Mouse (Mus musculus) bone marrow macrophage, adult 2 months (primary cell): Measurements from ENCODE around the gene Zfp704. TPM values are rescaled to one million over a fixed set of nuclear protein-coding genes. Genes with fewer than 3 reads are reported as not detected.

Experiments used
- H3K27ac ChIP-seq: 2 replicates; pipeline ENCODE4 v1.5.1; 2012; ENCODE audit warnings: low read depth, low read length; ENCODE audit not compliant: insufficient read depth
- H3K4me1 ChIP-seq: 2 replicates; pipeline ENCODE4 v1.6.1; 2012; ENCODE audit warnings: low read length; ENCODE audit not compliant: control insufficient read depth, insufficient read depth
- H3K4me3 ChIP-seq: 2 replicates; pipeline ENCODE4 v1.5.1; 2012; ENCODE audit warnings: mild to moderate bottlenecking, low read length, moderate library complexity; ENCODE audit not compliant: insufficient read depth
- CTCF ChIP-seq: IDR thresholded peaks from 2 replicates; pipeline ENCODE4 v1.5.1; 2012; ENCODE audit warnings: low read depth, mild to moderate bottlenecking, low read length, moderate library complexity
- POLR2A ChIP-seq: IDR thresholded peaks from 2 replicates; pipeline ENCODE4 v1.6.1; 2012; ENCODE audit warnings: mild to moderate bottlenecking, low read depth, low read length, borderline replicate concordance
- polyA plus RNA-seq: library from polyadenylated mRNA; stranded (reverse); fragments of >200 nt; gene quantifications from 2 replicates; pipeline ENCODE4 v1.2.4, GENCODE M21; 2012; ENCODE audit not compliant: missing spikeins, insufficient read depth, insufficient read length

Gene Zfp704
- polyA plus RNA-seq, 1 experiment = 10.5 TPM

DNA sequence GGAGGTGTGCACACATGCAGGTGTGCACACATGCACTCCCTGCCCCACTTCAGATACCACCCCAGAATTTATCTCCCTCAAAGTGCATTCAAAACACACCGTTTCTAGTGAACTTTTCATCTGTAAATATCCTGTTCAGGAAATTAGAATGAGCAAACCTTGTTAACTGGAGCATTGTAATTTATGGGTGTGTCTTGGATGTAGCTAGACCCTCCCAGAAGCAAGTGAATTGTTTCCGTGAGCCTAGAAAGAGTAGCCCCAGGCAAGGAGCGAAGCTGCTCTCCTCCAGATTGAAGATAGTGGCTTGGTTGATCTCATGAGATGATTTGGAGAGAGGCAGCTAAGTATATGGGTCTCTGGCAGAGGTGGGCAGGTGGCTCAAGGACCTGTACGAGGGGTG is 1.3 kb upstream of the Zfp704 start:
- TF ChIP-seq POLR2A (no peak), CTCF (no peak)
- no peak overlapping the region for H3K4me3 ChIP-seq
- H3K4me1 ChIP-seq = peaks cover 18% of the 10 kb centered on the region
- no peak overlapping the region for H3K27ac ChIP-seq

GRCm38 (mm10) chr3:9610426-9610825 is 541 bp upstream of the Zfp704 start:
- TF ChIP-seq CTCF (no peak), POLR2A (no peak)
- H3K4me1 ChIP-seq = peaks cover 22% of the 10 kb centered on the region
- H3K27ac ChIP-seq = no peak overlapping the region
- peak overlapping the region; percentile 100 for H3K4me3 ChIP-seq

GRCm38 (mm10) chr3:9608906-9609580 is 842 bp downstream of the Zfp704 start:
- TF ChIP-seq POLR2A (no peak), CTCF (no peak)
- Histone ChIP-seq H3K4me1 (peaks cover 22% of the 10 kb centered on the region), H3K27ac (peak overlapping the region; percentile 56), H3K4me3 (peak overlapping the region; percentile 100)

GRCm38 (mm10) chr3:9608441-9608905 is 1.4 kb downstream of the Zfp704 start:
- no peak for TF ChIP-seq CTCF
- TF ChIP-seq POLR2A = no peak
- peak overlapping the region; percentile 52 for H3K27ac ChIP-seq
- H3K4me3 ChIP-seq = peak overlapping the region; percentile 100
- peaks cover 22% of the 10 kb centered on the region for H3K4me1 ChIP-seq

- H3K27ac ChIP-seq = no peak overlapping the region
- H3K4me1 ChIP-seq = peaks cover 22% of the 10 kb centered on the region
- TF ChIP-seq POLR2A = no peak
- TF ChIP-seq CTCF = no peak
- H3K4me3 ChIP-seq = peak overlapping the region; percentile 100; the same call in 1 of the 2 replicates
Measured at GRCm38 (mm10) chr3:9607686-9608085, 2.2 kb downstream of the Zfp704 start.

- Histone ChIP-seq H3K4me3 (no peak overlapping the region), H3K27ac (peak overlapping the region; percentile 11; the same call in 1 of the 2 replicates), H3K4me1 (peaks cover 24% of the 10 kb centered on the region)
- no peak for TF ChIP-seq CTCF
Measured at GRCm38 (mm10) chr3:9605784-9606706, 3.8 kb downstream of the Zfp704 start.

DNA sequence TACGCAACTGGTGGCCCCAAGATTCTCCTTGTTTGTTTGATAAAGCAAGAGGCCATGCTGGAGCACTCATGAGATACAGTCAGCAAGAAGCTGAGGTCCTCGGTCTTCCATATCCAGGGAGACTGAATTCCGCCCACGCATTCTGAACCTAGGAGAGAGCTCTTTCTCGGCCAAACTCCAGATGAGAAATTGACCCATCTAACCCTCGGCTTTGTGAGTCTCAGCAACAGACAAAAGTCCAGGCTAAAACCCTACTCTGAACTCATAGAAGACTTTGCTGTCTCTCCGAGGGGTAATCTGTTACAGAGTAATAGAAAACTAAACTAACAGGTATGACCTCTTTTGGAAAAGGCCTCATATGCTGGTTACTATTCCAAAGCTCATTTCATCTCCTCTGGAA is 4.9 kb downstream of the Zfp704 start:
- Histone ChIP-seq H3K4me3 (no peak overlapping the region), H3K27ac (no peak overlapping the region), H3K4me1 (peaks cover 29% of the 10 kb centered on the region)
- TF ChIP-seq CTCF (no peak), POLR2A (no peak)

DNA sequence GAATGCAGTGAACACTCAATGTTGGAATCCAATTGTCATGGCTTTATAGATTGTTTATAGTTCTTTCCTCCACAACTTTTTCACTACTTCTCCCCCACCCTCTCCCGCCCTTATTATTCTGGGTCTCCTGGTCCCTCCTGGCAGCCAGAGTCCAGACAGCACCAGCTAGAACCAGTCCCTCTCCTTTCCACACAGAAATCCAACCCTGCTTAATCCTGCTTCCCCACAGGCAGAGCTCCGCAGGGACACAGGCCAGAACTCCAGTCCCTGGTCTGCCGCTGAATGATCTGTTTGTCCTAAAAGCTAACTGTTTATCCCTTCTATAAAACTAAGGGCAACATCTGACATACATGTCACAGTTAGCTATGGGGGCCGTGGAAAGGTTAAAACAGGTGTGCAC is 6.0 kb downstream of the Zfp704 start:
- H3K4me1 ChIP-seq = peaks cover 30% of the 10 kb centered on the region
- H3K27ac ChIP-seq = no peak overlapping the region
- no peak overlapping the region for H3K4me3 ChIP-seq
- TF ChIP-seq CTCF = no peak
- no peak for TF ChIP-seq POLR2A

GRCm38 (mm10) chr3:9600577-9600976 is 9.3 kb downstream of the Zfp704 start:
- Histone ChIP-seq H3K27ac (no peak overlapping the region), H3K4me3 (no peak overlapping the region), H3K4me1 (peaks cover 25% of the 10 kb centered on the region)
- TF ChIP-seq CTCF = no peak
- TF ChIP-seq POLR2A = no peak

DNA sequence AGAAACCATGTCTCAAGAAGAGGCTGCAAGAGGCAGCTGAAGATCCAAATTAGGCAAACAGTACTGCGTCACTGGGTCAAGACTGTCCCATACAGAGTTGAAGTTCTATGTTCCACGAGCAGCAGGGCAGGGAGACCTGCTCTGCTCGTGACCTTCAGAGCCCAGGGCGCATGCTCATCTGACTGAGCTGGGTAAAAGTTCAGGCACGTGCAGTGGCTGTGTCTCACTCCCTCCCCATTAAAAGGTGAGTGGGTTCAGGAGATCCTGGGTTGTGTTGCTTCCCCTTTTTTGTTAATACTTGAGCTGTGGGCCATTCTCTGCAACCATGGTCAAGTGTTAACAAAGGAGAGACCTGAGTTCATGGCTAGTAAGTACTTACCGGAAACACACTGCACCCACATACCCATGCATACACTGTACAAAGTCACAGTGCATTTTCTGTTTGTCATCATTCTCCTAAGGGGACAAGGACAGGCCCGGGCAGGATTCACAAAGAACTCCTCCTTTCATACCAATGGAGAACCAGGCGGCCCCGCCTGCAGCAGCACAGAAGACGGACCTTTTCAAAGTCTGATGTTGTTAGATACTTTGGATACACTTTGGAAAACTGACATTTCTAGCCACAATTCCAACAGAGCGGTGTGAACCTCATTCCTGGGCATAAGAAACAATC is 10.0 kb downstream of the Zfp704 start:
- Histone ChIP-seq H3K4me3 (no peak overlapping the region), H3K27ac (no peak overlapping the region), H3K4me1 (peaks cover 22% of the 10 kb centered on the region)
- no peak for TF ChIP-seq CTCF
- no peak for TF ChIP-seq POLR2A
